Mouse (Mus musculus) forebrain, embryonic 16.5 days (tissue): ENCODE data around the gene Coq6. TPM values are rescaled to one million over a fixed set of nuclear protein-coding genes. Genes with fewer than 3 reads are reported as not detected.
A peak's percentile ranks its signal among the peaks of the same experiment; 100 is the strongest.

Experiments
- ATAC-seq: fragments of 200-750 bp; cut with Nextera tagmentation; 2 replicates; pipeline ENCODE4 v1.8.0; 2017; ENCODE audit warnings: mild to moderate bottlenecking, moderate library complexity
- H3K27ac ChIP-seq: fragments of 300-500 bp; sonication (generic); 2 replicates; pipeline ENCODE4 v1.5.1; 2014; ENCODE audit warnings: low read length, control low read depth
- H3K27me3 ChIP-seq: fragments of 300-500 bp; sonication (generic); replicated peaks from 2 replicates; pipeline ENCODE4 v1.6.1; 2014; ENCODE audit warnings: low read length; ENCODE audit not compliant: control insufficient read depth, insufficient read depth
- H3K36me3 ChIP-seq: fragments of 300-500 bp; sonication (generic); 2 replicates; pipeline ENCODE4 v1.6.1; 2014; ENCODE audit not compliant: control insufficient read depth, insufficient read depth
- H3K4me1 ChIP-seq: fragments of 300-500 bp; sonication (generic); replicated peaks from 2 replicates; pipeline ENCODE4 v1.6.1; 2014; ENCODE audit warnings: low read length; ENCODE audit not compliant: control insufficient read depth, insufficient read depth
- H3K4me2 ChIP-seq: fragments of 300-500 bp; sonication (generic); 2 replicates; pipeline ENCODE4 v1.6.1; 2014; ENCODE audit warnings: mild to moderate bottlenecking, low read length, control low read depth
- H3K4me3 ChIP-seq: fragments of 300-500 bp; sonication (generic); replicated peaks from 2 replicates; pipeline ENCODE4 v1.5.1; 2014; ENCODE audit warnings: mild to moderate bottlenecking, low read length, control low read depth
- H3K9ac ChIP-seq: fragments of 300-500 bp; sonication (generic); replicated peaks from 2 replicates; pipeline ENCODE4 v1.6.1; 2014; ENCODE audit warnings: low read depth, low read length, control low read depth
- H3K9me3 ChIP-seq: fragments of 300-500 bp; sonication (generic); 2 replicates; pipeline ENCODE4 v1.6.1; 2016; ENCODE audit warnings: low read length; ENCODE audit not compliant: control insufficient read depth
- WGBS: fragments of 180-500 bp; shearing (Covaris S2); extraction: QIAGEN DNeasy Blood & Tissue Kit; methylation state at CpG from one replicate; pipeline ENCODE4 v1.1.7; 2014; 5-methylcytosine and 5-hydroxymethylcytosine counted together
- polyA plus RNA-seq: library from polyadenylated mRNA; unstranded; fragments of >200 nt; fragmentation: Nextera tagmentation; extraction: Ambion mirVana; gene quantifications from 2 replicates; pipeline ENCODE4 v1.2.1, GENCODE M21; 2015

Gene Coq6
- polyA plus RNA-seq, 1 experiment from 2014 or later = 49.9 TPM

DNA sequence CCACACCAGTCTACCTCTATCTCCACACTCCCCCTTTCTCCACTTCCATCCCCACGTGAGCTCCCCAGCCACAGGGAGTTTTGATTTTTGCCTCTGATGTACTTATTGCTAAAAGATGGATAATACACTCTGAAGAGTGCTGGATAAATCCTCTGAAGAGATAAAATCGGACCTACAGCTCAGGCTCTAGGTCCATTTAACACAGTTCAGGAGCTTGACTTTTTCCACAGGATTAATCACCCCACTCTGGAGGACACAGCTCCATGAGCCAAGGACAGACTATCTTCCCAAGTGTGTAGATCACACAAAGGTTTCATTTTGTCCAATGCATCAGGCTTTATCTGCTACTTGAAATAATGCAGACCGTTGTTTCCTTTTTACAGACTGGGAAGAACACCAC lies 38.6 kb downstream of the Coq6 start:
- no peaks in the 10 kb centered on the region for H3K4me1 ChIP-seq
- H3K9me3 ChIP-seq = no peaks in the 10 kb centered on the region
- no peak overlapping the region for H3K4me3 ChIP-seq
- no peak overlapping the region for H3K4me2 ChIP-seq
- ATAC-seq = no peak
- no peaks in the 10 kb centered on the region for H3K36me3 ChIP-seq
- no peak overlapping the region for H3K27ac ChIP-seq
- 85% methylated on average over 3 of the region's 3 CpGs for WGBS
- no peaks in the 10 kb centered on the region for H3K27me3 ChIP-seq
- H3K9ac ChIP-seq = no peak overlapping the region

DNA sequence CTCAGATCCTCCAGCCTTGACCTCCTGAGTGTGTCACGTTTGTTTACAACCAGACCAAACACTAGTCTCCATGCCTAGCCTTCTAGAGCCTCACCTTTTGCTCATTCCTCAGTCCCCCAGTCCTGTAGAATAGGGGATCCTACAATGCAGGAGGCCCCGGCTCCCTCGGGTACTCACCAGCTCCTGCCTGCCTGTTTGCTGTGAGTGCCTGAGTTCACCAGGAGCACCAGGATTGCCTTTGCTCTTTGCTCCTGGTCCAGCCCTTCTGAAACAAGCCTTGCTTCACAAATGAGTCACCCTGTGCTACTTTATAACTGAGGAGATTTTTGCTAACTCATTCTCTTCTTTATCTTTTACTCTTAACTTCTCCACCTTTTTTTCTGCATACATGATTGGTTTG lies 39.2 kb downstream of the Coq6 start:
- ATAC-seq = no peak
- no peaks in the 10 kb centered on the region for H3K4me1 ChIP-seq
- H3K9me3 ChIP-seq = no peaks in the 10 kb centered on the region
- H3K4me3 ChIP-seq = no peak overlapping the region
- H3K4me2 ChIP-seq = no peak overlapping the region
- H3K27ac ChIP-seq = no peak overlapping the region
- H3K9ac ChIP-seq = no peak overlapping the region
- H3K27me3 ChIP-seq = no peaks in the 10 kb centered on the region
- H3K36me3 ChIP-seq = no peaks in the 10 kb centered on the region
- WGBS = 83% methylated on average over 3 of the region's 3 CpGs

DNA sequence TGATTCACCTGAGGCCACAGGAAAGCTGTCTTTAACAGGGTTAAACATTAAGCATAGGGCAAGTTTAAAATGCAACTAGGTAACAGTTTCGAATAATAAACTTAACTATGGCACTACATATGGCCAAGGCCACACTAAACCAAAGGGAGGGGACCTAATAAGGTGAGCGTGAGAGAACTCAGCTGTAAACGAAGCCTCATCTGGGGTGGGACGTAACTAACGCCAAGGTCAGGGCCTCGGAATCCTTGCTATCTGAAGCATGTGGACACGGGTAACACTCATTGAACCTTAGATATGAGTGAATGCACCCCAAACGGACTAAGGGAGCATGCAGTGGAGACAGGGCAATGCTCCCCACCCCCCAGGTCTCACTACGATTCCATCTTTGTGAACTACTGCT lies 41.5 kb downstream of the Coq6 start:
- Histone ChIP-seq H3K36me3 (no peaks in the 10 kb centered on the region), H3K4me3 (no peak overlapping the region), H3K4me1 (peaks cover 3% of the 10 kb centered on the region), H3K4me2 (no peak overlapping the region), H3K9ac (no peak overlapping the region), H3K27ac (no peak overlapping the region), H3K9me3 (no peaks in the 10 kb centered on the region), H3K27me3 (no peaks in the 10 kb centered on the region)
- no peak for ATAC-seq
- 85% methylated on average over 9 of the region's 9 CpGs for WGBS

DNA sequence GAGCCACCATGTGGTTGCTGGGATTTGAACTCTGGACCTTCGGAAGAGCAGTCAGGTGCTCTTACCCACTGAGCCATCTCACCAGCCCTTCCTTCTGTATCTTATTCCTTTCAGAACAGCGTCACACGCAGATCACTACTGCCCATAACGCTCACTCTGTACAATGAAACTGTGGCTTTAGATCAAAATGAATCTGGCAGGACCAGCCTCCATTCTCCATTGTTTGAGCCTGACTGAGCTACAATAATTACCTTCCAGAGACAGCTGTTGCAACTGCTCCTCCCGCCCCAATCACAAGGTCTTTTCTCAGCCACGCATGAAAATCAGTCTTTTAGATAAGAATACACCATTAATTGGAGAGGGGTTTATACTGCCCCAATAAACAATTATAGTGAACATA lies 43.1 kb downstream of the Coq6 start:
- 49% methylated on average over 6 of the region's 6 CpGs for WGBS
- no peak overlapping the region for H3K4me3 ChIP-seq
- no peak for ATAC-seq

GRCm38 (mm10) chr12:84407259-84407658 lies 45.8 kb downstream of the Coq6 start:
- Histone ChIP-seq H3K9me3 (no peaks in the 10 kb centered on the region), H3K4me3 (no peak overlapping the region), H3K27ac (no peak overlapping the region), H3K4me2 (no peak overlapping the region), H3K9ac (no peak overlapping the region), H3K27me3 (no peaks in the 10 kb centered on the region), H3K36me3 (no peaks in the 10 kb centered on the region), H3K4me1 (peaks cover 13% of the 10 kb centered on the region)
- 71% methylated on average over 4 of the region's 4 CpGs for WGBS
- ATAC-seq = no peak

More for the DNA sequence above, 43.1 kb downstream of the Coq6 start:
- no peaks in the 10 kb centered on the region for H3K9me3 ChIP-seq
- H3K9ac ChIP-seq = no peak overlapping the region
- H3K27ac ChIP-seq = no peak overlapping the region
- H3K27me3 ChIP-seq = no peaks in the 10 kb centered on the region
- H3K4me1 ChIP-seq = peaks cover 11% of the 10 kb centered on the region
- no peaks in the 10 kb centered on the region for H3K36me3 ChIP-seq
- H3K4me2 ChIP-seq = no peak overlapping the region

DNA sequence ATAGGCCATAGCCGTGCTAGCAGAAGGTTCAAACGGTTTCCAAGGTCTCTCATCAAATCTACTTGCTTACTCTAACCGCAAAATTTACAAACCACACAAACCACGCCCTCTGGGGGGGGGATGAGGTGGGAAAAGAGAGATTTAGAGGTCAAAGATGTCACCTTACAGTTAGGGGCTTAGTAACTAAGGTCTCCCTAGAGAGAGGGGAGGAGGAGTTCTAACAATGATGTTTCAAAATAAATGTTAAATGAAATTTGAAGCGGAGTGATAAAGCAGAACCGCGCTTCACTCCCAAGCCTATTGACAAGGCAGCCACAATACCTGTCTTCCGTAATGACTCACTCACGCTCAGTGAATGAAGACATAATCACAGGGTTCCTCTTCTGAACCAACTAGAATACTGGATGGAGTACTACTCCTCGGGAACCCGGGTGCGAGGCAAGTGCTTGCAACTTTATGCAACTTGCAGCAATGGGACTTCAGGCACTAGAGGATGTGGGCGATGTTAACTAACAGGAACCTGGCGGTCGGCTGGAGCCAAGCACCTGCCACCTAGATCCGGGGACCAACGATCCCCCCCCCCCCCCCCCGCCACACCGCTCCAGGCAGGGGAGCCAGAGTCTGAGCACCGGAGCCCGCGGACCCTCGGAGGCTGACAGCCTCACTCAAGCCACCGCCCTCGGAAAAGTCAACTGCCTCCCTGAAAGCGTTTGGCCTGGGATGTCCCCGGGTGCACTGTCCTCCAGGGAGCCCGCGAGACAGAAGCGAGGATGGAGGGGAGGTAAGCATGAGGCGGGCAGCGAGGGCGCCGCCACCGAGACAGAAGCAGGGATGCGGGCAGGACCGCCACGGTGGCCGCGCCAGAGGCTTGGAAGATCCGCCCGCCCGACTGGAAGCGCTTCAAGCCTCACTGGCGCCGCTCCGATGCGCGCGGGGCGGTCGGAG lies 46.7 kb downstream of the Coq6 start:
- H3K4me1 ChIP-seq = peaks cover 13% of the 10 kb centered on the region
- H3K4me3 ChIP-seq = peak overlapping the region; percentile 88
- peak overlapping the region; percentile 92 for H3K9ac ChIP-seq
- WGBS = 2% methylated on average over 44 of the region's 52 CpGs
- peak overlapping the region; percentile 95 for H3K4me2 ChIP-seq
- peak; percentile 30 for ATAC-seq
- no peaks in the 10 kb centered on the region for H3K36me3 ChIP-seq
- peak overlapping the region; percentile 46 for H3K27ac ChIP-seq
- H3K27me3 ChIP-seq = no peaks in the 10 kb centered on the region
- no peaks in the 10 kb centered on the region for H3K9me3 ChIP-seq

DNA sequence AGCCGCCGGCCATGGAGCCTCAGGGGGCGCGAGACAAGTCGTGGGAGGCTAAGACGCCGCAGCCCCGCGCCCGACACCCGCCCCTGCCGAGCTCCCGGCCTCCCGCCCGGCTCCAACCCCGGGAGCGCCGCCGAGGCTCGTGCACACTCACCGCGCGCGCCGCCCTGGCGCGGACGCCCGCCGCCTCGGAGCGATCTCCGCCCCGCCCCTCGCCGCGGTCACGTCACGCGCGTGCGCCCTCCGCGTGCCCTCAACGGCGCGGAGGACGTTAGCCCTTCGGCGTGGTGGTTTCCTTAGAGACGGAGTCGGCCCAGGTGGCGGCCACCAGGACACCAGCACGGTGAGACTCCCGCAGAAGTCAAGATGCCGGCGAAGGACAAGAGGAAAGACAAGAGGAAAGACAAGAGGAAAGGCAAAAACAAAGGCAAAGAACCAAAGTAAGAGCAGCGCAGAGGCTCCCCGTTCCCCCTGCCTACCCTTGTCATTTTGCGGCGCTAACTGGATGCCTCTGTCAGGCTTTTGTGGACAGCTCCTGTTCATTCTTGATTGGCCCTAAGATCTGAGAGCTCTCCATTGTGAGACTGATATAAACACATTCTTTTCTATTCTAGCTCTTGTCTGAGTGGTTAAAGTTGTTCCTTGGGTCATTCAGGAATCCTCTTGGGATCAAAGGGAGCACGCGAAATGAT lies 47.5 kb downstream of the Coq6 start, which contains the start of the genes Entpd5 and Bbof1:
Entpd5 (minus strand) TSS at position 211 of the 689 bp plus-strand sequence.
Bbof1 (plus strand) TSS at position 253 of the 689 bp plus-strand sequence.
- Histone ChIP-seq H3K4me3 (peak within 1 kb of the TSS; percentile 88), H3K27me3 (no peaks in the 10 kb centered on the region), H3K9ac (peak within 1 kb of the TSS; percentile 92), H3K36me3 (no peaks in the 10 kb centered on the region), H3K4me2 (peak within 1 kb of the TSS; percentile 95), H3K27ac (peak within 1 kb of the TSS; percentile 46), H3K4me1 (peaks cover 13% of the 10 kb centered on the region), H3K9me3 (no peaks in the 10 kb centered on the region)
- 1% methylated on average over 60 of the region's 63 CpGs for WGBS
- peak; percentile 95 for ATAC-seq

GRCm38 (mm10) chr12:84416834-84417604 lies 55.6 kb downstream of the Coq6 start, which contains the start of gene Rnf113a2:
Gene Rnf113a2, plus strand, starts transcription at chr12:84417196.
- peak; percentile 98 for ATAC-seq
- Histone ChIP-seq H3K9me3 (0 out of 2 replicates have a peak, but pooled peaks cover 3% of the 10 kb centered on the region), H3K4me1 (peaks cover 8% of the 10 kb centered on the region), H3K4me3 (peak within 1 kb of the TSS; percentile 80), H3K27me3 (no peaks in the 10 kb centered on the region), H3K4me2 (peak within 1 kb of the TSS; percentile 93), H3K9ac (peak within 1 kb of the TSS; percentile 71), H3K36me3 (peaks cover 2% of the 10 kb centered on the region; the same call in 1 of the 2 replicates), H3K27ac (peak within 1 kb of the TSS; percentile 88)
- WGBS = 3% methylated on average over 50 of the region's 50 CpGs
